Mouse (Mus musculus) heart, embryonic 14.5 days (tissue): ENCODE measurements around the gene Clcn7. TPM values are rescaled to one million over a fixed set of nuclear protein-coding genes. Genes with fewer than 3 reads are reported as not detected.

Source experiments
- polyA plus RNA-seq: library from polyadenylated mRNA; unstranded; fragments of >200 nt; fragmentation: Nextera tagmentation; extraction: Ambion mirVana; gene quantifications from 2 replicates; pipeline ENCODE4 v1.2.1, GENCODE M21; 2014

Clcn7 gene
- polyA plus RNA-seq, 1 experiment from 2014 or later, result 16.4 TPM

Other genes with a start within 250 kb of the Clcn7 start
- 37.8 and 39.8 TPM in 2 replicates for gene Nubp2, start 247.0 kb upstream of the Clcn7 start, polyA plus RNA-seq
- gene Spsb3, start 246.7 kb upstream of the Clcn7 start, polyA plus RNA-seq, result 26.8 and 28.2 TPM in 2 replicates
- gene Eme2, start 238.3 kb upstream of the Clcn7 start, polyA plus RNA-seq, result 14.7 and 16.0 TPM in 2 replicates
- gene Mrps34, start 238.3 kb upstream of the Clcn7 start, polyA plus RNA-seq, result 82.1 and 82.8 TPM in 2 replicates
- 39.4 and 43.9 TPM in 2 replicates for gene Nme3, start 236.9 kb upstream of the Clcn7 start, polyA plus RNA-seq
- gene Mapk8ip3, start 196.4 kb upstream of the Clcn7 start, polyA plus RNA-seq, result 27.8 and 31.0 TPM in 2 replicates
- 62.1 and 63.1 TPM in 2 replicates for gene Jpt2, start 172.7 kb upstream of the Clcn7 start, polyA plus RNA-seq
- gene Cramp1l, start 117.6 kb upstream of the Clcn7 start, polyA plus RNA-seq, result 6.4 and 7.6 TPM in 2 replicates
- gene Ift140, start 117.3 kb upstream of the Clcn7 start, polyA plus RNA-seq, result 9.9 and 10.6 TPM in 2 replicates
- 19.5 and 23.4 TPM in 2 replicates for gene Tmem204, start 49.8 kb upstream of the Clcn7 start, polyA plus RNA-seq
- 19.3 and 27.8 TPM in 2 replicates for gene Telo2, start 17.4 kb upstream of the Clcn7 start, polyA plus RNA-seq
- 0.14 and 0.44 TPM in 2 replicates for gene Ptx4, start 12.6 kb upstream of the Clcn7 start, polyA plus RNA-seq
- gene Ccdc154, start 29.1 kb downstream of the Clcn7 start, polyA plus RNA-seq, result not detected in 2 replicates
- gene Gm38655, start 42.1 kb downstream of the Clcn7 start, polyA plus RNA-seq, result not detected in 2 replicates
- 22.5 and 25.1 TPM in 2 replicates for gene BC003965, start 51.2 kb downstream of the Clcn7 start, polyA plus RNA-seq
- 2.2 and 2.7 TPM in 2 replicates for gene Unkl, start 55.0 kb downstream of the Clcn7 start, polyA plus RNA-seq
- 23.8 and 25.9 TPM in 2 replicates for gene Gnptg, start 106.7 kb downstream of the Clcn7 start, polyA plus RNA-seq
- 25.3 TPM in 2 replicates for gene Tsr3, start 106.8 kb downstream of the Clcn7 start, polyA plus RNA-seq
- 0.76 TPM in 1 of 2 replicates, not detected in the other for gene Baiap3, start 123.0 kb downstream of the Clcn7 start, polyA plus RNA-seq
- gene Ube2i, start 141.2 kb downstream of the Clcn7 start, polyA plus RNA-seq, result 341 and 365 TPM in 2 replicates
- 0.16 and 0.27 TPM in 2 replicates for gene Prss34, start 165.0 kb downstream of the Clcn7 start, polyA plus RNA-seq
- gene Prss28, start 175.3 kb downstream of the Clcn7 start, polyA plus RNA-seq, result not detected in 2 replicates
- not detected in 2 replicates for gene Prss29, start 185.3 kb downstream of the Clcn7 start, polyA plus RNA-seq
- gene Tpsab1, start 212.2 kb downstream of the Clcn7 start, polyA plus RNA-seq, result 0.18 TPM in 1 of 2 replicates, not detected in the other
- 1.4 and 1.7 TPM in 2 replicates for gene Tpsb2, start 232.9 kb downstream of the Clcn7 start, polyA plus RNA-seq
- gene Tpsg1, start 235.9 kb downstream of the Clcn7 start, polyA plus RNA-seq, result 0.57 and 0.74 TPM in 2 replicates